12 mouse cellular contexts compared by ENCODE assay signal in genomic region chr2:165716688-165717087, GRCm38 (mm10).
A peak's percentile ranks its signal among the peaks of the same experiment; 100 is the strongest.
DNase-seq lines count a peak whose midpoint lies in the region; ATAC-seq and TF ChIP-seq lines count a peak whose summit lies in the region.
"Had no signal": no experiment of that assay in that cellular context is flagged by ENCODE, and none has a peak within 500 bp of the region (broad histone marks: within the 10 kb centered on the region; RNA-seq: fewer than 3 reads in every experiment).

No protein-coding gene starts in this region.

- no peaks in the 10 kb centered on the region for H3K9me3 ChIP-seq in forebrain, postnatal 0 days (ENCODE audit: low read length)
- H3K9me3 ChIP-seq in forebrain, embryonic 12.5 days: no peaks in the 10 kb centered on the region
- no peaks in the 10 kb centered on the region for H3K9me3 ChIP-seq in midbrain, embryonic 14.5 days (ENCODE audit: control insufficient read depth, low read length)
- H3K9me3 ChIP-seq: hindbrain, embryonic 15.5 days; stomach, embryonic 15.5 days had no signal

- no peak overlapping the region for H3K4me2 ChIP-seq in forebrain, postnatal 0 days (ENCODE audit: low read depth)
- no peak overlapping the region for H3K4me2 ChIP-seq in forebrain, embryonic 12.5 days
- no peak overlapping the region for H3K4me2 ChIP-seq in midbrain, embryonic 14.5 days (ENCODE audit: low read length)
- H3K4me2 ChIP-seq: hindbrain, embryonic 15.5 days; stomach, embryonic 15.5 days had no signal

- H3K36me3 ChIP-seq in forebrain, postnatal 0 days (ENCODE audit: insufficient read depth): no peaks in the 10 kb centered on the region
- H3K36me3 ChIP-seq in forebrain, embryonic 12.5 days (replicated peaks): no peaks in the 10 kb centered on the region
- no peaks in the 10 kb centered on the region for H3K36me3 ChIP-seq in midbrain, embryonic 14.5 days (ENCODE audit: control insufficient read depth, insufficient read depth, low read length)
- H3K36me3 ChIP-seq: hindbrain, embryonic 15.5 days; stomach, embryonic 15.5 days had no signal

- 86% methylated on average over 6 of the region's 6 CpGs for whole genome bisulfite sequencing in forebrain, postnatal 0 days
- 90% methylated on average over 6 of the region's 6 CpGs for WGBS in forebrain, embryonic 12.5 days
- WGBS in lung, adult 2 months: 88% methylated on average over 6 of the region's 6 CpGs
- 88% methylated on average over 6 of the region's 6 CpGs for WGBS in midbrain, embryonic 14.5 days

- H3K27ac ChIP-seq in forebrain, postnatal 0 days (ENCODE audit: low read depth, low read length): no peak overlapping the region
- H3K27ac ChIP-seq in forebrain, embryonic 12.5 days: no peak overlapping the region
- H3K27ac ChIP-seq in midbrain, embryonic 14.5 days (replicated peaks; ENCODE audit: low read depth, low read length): no peak overlapping the region
- H3K27ac ChIP-seq: hindbrain, embryonic 15.5 days; stomach, embryonic 15.5 days had no signal

- no peak for ATAC-seq in forebrain, postnatal 0 days
- no peak for ATAC-seq in forebrain, embryonic 12.5 days (ENCODE audit: low FRiP score)
- no peak for ATAC-seq in midbrain, embryonic 14.5 days (ENCODE audit: low FRiP score, low TSS enrichment)
- ATAC-seq: Patski had no signal

- peak; percentile 55 for TF ChIP-seq CTCF in forebrain, postnatal 0 days (IDR thresholded peaks at IDR 0.05; ENCODE audit: low read depth)
- TF ChIP-seq CTCF in lung, adult 2 months (IDR thresholded peaks at IDR 0.05; ENCODE audit: insufficient read depth, low read length): peak; percentile 28

- TF ChIP-seq POLR2A in lung, adult 2 months (IDR thresholded peaks at IDR 0.05; ENCODE audit: borderline replicate concordance, extremely low read depth, low read depth, low read length): no peak

- H3K4me1 ChIP-seq in forebrain, postnatal 0 days (ENCODE audit: insufficient read depth): no peaks in the 10 kb centered on the region
- peaks cover 9% of the 10 kb centered on the region; the same call in 1 of the 2 replicates for H3K4me1 ChIP-seq in forebrain, embryonic 12.5 days
- no peaks in the 10 kb centered on the region for H3K4me1 ChIP-seq in lung, adult 2 months (ENCODE audit: control insufficient read depth, insufficient read depth, low read length)
- H3K4me1 ChIP-seq in midbrain, embryonic 14.5 days (ENCODE audit: control insufficient read depth, insufficient read depth, low read length): peaks cover 4% of the 10 kb centered on the region; the same call in 1 of the 2 replicates
- H3K4me1 ChIP-seq: stomach, embryonic 15.5 days had no signal

- no peaks in the 10 kb centered on the region for H3K27me3 ChIP-seq in forebrain, postnatal 0 days (ENCODE audit: insufficient read depth, low read length)
- H3K27me3 ChIP-seq in forebrain, embryonic 12.5 days: no peaks in the 10 kb centered on the region
- H3K27me3 ChIP-seq in midbrain, embryonic 14.5 days (ENCODE audit: control insufficient read depth, insufficient read depth, low read length): no peaks in the 10 kb centered on the region
- H3K27me3 ChIP-seq: hindbrain, embryonic 15.5 days; Patski; stomach, embryonic 15.5 days had no signal

- H3K9ac ChIP-seq in forebrain, postnatal 0 days: no peak overlapping the region
- no peak overlapping the region for H3K9ac ChIP-seq in forebrain, embryonic 12.5 days
- H3K9ac ChIP-seq in midbrain, embryonic 14.5 days (replicated peaks; ENCODE audit: low read length): no peak overlapping the region
- H3K9ac ChIP-seq: hindbrain, embryonic 15.5 days; stomach, embryonic 15.5 days had no signal

- no peak overlapping the region for H3K4me3 ChIP-seq in forebrain, postnatal 0 days (ENCODE audit: low read depth, low read length)
- no peak overlapping the region for H3K4me3 ChIP-seq in forebrain, embryonic 12.5 days (replicated peaks)
- H3K4me3 ChIP-seq in lung, adult 2 months (replicated peaks; ENCODE audit: extremely low read depth, low read depth, low read length): no peak overlapping the region
- H3K4me3 ChIP-seq in midbrain, embryonic 14.5 days (replicated peaks; ENCODE audit: low read depth, low read length): no peak overlapping the region
- H3K4me3 ChIP-seq: hindbrain, embryonic 15.5 days; stomach, embryonic 15.5 days had no signal

- no peak for DNase-seq in forebrain, postnatal 0 days
- no peak for DNase-seq in lung, adult 2 months
- DNase-seq in lung, postnatal 4 days: no peak
- peak; percentile 14 for DNase-seq in T-cell, adult 2 months (ENCODE audit: low spot score)
- peak; percentile 75 for DNase-seq in testis, postnatal 14 days (ENCODE audit: low spot score)
- no peak for DNase-seq in midbrain, embryonic 14.5 days
- no peak for DNase-seq in cerebellum, adult 18-20 months
- DNase-seq: left cerebral cortex, postnatal 4 days had no signal

Comparison
In these comparisons a context has a peak if more than half of its experiments do, and no peak if none do; other contexts are left out.
1. DNase-seq: peak in T-cell, adult 2 months (single experiment) and testis, postnatal 14 days (single experiment); none in forebrain, postnatal 0 days (single experiment), lung, adult 2 months (single experiment), lung, postnatal 4 days (0 of 2), midbrain, embryonic 14.5 days (single experiment) and cerebellum, adult 18-20 months (0 of 2).